Mouse (Mus musculus) stomach, postnatal 0 days (tissue): ENCODE data around the gene Cdc42bpa. TPM values are rescaled to one million over a fixed set of nuclear protein-coding genes. Genes with fewer than 3 reads are reported as not detected.

Experiments
- ATAC-seq: fragments of 200-750 bp; cut with Nextera tagmentation; 2 replicates; pipeline ENCODE4 v1.8.0; 2017; ENCODE audit not compliant: low FRiP score, low TSS enrichment
- DNase-seq: peaks from one replicate; pipeline ENCODE4 v3.0.0-alpha.2; 2016; ENCODE audit warnings: low spot score
- H3K27ac ChIP-seq: fragments of 300-500 bp; sonication (generic); replicated peaks from 2 replicates; pipeline ENCODE4 v1.5.1; 2014; ENCODE audit warnings: mild to moderate bottlenecking, control low read depth
- H3K27me3 ChIP-seq: fragments of 300-500 bp; sonication (generic); 2 replicates; pipeline ENCODE4 v1.6.1; 2014; ENCODE audit warnings: low read length; ENCODE audit not compliant: control insufficient read depth, insufficient read depth
- H3K36me3 ChIP-seq: fragments of 300-500 bp; sonication (generic); 2 replicates; pipeline ENCODE4 v1.6.1; 2014; ENCODE audit warnings: low read length, mixed read lengths; ENCODE audit not compliant: control insufficient read depth, insufficient read depth
- H3K4me1 ChIP-seq: fragments of 300-500 bp; sonication (generic); replicated peaks from 2 replicates; pipeline ENCODE4 v1.6.1; 2014; ENCODE audit warnings: antibody characterized with exemption; ENCODE audit not compliant: control insufficient read depth, insufficient read depth
- H3K4me2 ChIP-seq: fragments of 300-500 bp; sonication (generic); replicated peaks from 2 replicates; pipeline ENCODE4 v1.6.1; 2014; ENCODE audit warnings: low read depth, mild to moderate bottlenecking, control low read depth, moderate library complexity
- H3K4me3 ChIP-seq: fragments of 300-500 bp; sonication (generic); 2 replicates; pipeline ENCODE4 v1.5.1; 2014; ENCODE audit warnings: low read depth, low read length, control low read depth
- H3K9ac ChIP-seq: fragments of 300-500 bp; sonication (generic); 2 replicates; pipeline ENCODE4 v1.6.1; 2014; ENCODE audit warnings: mild to moderate bottlenecking, low read length, control low read depth, mixed read lengths
- H3K9me3 ChIP-seq: fragments of 300-500 bp; sonication (generic); 2 replicates; pipeline ENCODE4 v1.6.1; 2016; ENCODE audit warnings: low read length; ENCODE audit not compliant: control insufficient read depth
- CTCF ChIP-seq: IDR thresholded peaks from 2 replicates; pipeline ENCODE4 v1.5.1; 2016; ENCODE audit warnings: antibody characterized with exemption, low read depth, mild to moderate bottlenecking, moderate library complexity
- EP300 ChIP-seq: optimal IDR thresholded peaks from 2 replicates; pipeline ENCODE3; 2016; ENCODE audit warnings: antibody characterized with exemption
- WGBS: fragments of 180-500 bp; shearing (Covaris S2); extraction: QIAGEN DNeasy Blood & Tissue Kit; methylation state at CpG from one replicate; pipeline ENCODE4 v1.1.7; 2014; 5-methylcytosine and 5-hydroxymethylcytosine counted together
- polyA plus RNA-seq: library from polyadenylated mRNA; unstranded; fragments of >200 nt; fragmentation: Nextera tagmentation; extraction: Ambion mirVana; gene quantifications from 2 replicates; pipeline ENCODE4 v1.2.1, GENCODE M21; 2015

Cdc42bpa gene
- polyA plus RNA-seq, 1 experiment from 2014 or later = 8.0 TPM

DNA sequence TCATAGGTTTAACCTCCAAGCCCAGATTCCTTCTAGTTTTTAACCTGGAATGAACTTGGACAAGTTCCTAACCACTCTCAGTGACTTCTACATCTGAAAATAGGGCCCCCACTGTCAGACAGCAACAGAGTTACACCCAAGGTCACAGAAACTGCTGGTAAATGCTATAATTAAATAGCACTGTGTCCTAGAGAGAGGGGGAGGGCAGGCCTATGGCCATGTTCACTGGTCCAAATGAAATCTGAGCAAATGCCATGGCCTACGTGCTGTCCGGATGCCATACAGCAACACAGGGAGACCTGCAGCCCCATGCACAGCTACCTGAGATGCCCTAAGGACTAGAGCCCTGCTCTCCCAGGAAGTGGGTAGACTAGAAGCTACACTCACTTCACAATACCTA, 219.6 kb downstream of the Cdc42bpa start:
- no peak overlapping the region for H3K4me3 ChIP-seq
- ATAC-seq = no peak
- no peak overlapping the region for H3K4me2 ChIP-seq
- DNase-seq = no peak
- H3K27ac ChIP-seq = no peak overlapping the region
- no peak overlapping the region for H3K9ac ChIP-seq
- H3K27me3 ChIP-seq = no peaks in the 10 kb centered on the region
- WGBS = 84% methylated on average over 2 of the region's 2 CpGs
- H3K36me3 ChIP-seq = no peaks in the 10 kb centered on the region
- H3K4me1 ChIP-seq = peaks cover under 1% of the 10 kb centered on the region; the same call in 1 of the 2 replicates
- TF ChIP-seq EP300 = no peak
- TF ChIP-seq CTCF = no peak
- no peaks in the 10 kb centered on the region for H3K9me3 ChIP-seq

DNA sequence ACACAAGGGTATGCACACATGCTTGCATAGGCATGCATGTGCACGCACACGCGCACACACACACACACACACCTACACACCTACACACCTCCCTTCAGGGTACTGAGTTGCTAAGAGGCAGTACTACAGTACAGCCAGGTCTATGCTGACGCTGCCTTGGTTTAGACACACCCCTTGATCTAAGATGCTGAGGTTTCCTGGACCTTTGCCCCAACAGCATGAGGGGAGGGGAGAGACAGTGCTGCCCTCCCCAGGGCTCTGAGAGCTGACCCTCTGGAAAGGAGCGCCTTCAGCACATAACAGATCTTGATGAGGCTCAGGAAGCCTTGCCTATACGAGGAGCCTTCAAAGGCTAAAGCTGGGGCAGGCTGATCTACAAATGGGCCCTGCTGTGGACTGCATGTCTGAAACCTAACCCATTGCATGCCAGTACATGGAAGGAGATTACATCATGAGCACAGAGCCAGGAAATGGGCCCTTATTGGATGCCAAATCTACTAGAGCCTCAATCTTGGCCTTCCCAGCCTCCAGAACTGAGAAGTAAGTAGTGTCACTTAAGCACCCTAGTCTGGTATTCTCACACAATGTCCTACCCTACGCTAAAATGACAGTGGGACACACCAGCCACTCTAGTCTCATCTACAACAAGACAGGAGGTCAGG, 221.2 kb downstream of the Cdc42bpa start:
- ATAC-seq (no peak), DNase-seq (no peak)
- no peak overlapping the region for H3K4me2 ChIP-seq
- H3K9ac ChIP-seq = no peak overlapping the region
- H3K9me3 ChIP-seq = no peaks in the 10 kb centered on the region
- no peaks in the 10 kb centered on the region for H3K27me3 ChIP-seq
- H3K4me1 ChIP-seq = peaks cover 6% of the 10 kb centered on the region; the same call in 1 of the 2 replicates
- TF ChIP-seq CTCF (no peak), EP300 (no peak)
- H3K4me3 ChIP-seq = no peak overlapping the region
- H3K36me3 ChIP-seq = no peaks in the 10 kb centered on the region
- no peak overlapping the region for H3K27ac ChIP-seq
- WGBS = 78% methylated on average over 7 of the region's 7 CpGs

DNA sequence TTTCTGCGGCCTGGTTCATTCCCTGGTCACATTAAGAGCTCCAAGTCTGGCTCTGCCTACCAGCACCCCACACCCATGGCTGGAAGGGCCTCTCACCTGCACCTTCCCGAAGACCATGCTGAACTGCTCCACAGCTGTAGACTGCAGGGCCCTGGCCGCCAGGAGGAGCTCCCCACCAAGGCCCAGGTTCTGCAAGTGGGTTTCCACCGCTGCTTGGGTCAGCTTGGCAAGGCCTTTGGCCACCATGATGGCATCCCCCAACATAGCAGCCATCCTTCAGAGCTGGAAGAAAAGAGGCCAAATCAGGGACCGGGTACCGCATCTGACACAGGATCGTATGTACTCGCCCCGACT, 221.7 kb downstream of the Cdc42bpa start:
- H3K27ac ChIP-seq = no peak overlapping the region
- no peak for DNase-seq
- no peak overlapping the region for H3K4me2 ChIP-seq
- no peak overlapping the region for H3K4me3 ChIP-seq
- H3K4me1 ChIP-seq = peaks cover 6% of the 10 kb centered on the region; the same call in 1 of the 2 replicates
- ATAC-seq = no peak
- H3K27me3 ChIP-seq = no peaks in the 10 kb centered on the region
- H3K9me3 ChIP-seq = no peaks in the 10 kb centered on the region
- H3K9ac ChIP-seq = no peak overlapping the region
- WGBS = 85% methylated on average over 9 of the region's 9 CpGs
- TF ChIP-seq EP300 (no peak), CTCF (peak; percentile 41; the same call in 1 of the 2 replicates)
- no peaks in the 10 kb centered on the region for H3K36me3 ChIP-seq

DNA sequence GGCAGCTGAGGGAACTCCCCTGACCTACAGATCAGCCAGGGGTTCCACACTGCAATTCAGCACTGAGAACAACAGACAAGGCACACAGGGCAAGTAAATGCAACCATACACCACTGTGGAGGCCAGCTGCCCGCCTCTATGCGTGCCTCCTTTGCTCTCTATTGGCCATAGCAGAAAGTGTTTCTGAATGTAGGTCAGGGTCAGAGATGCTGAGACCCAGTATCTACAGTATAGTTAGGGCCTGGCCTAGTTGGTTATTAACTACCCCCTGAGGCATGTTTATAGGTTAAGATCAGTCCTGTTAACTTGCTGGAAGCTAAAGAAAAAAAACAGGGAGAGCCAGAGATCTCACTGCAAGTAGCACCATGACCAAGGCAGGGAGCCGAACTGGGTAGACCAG, 222.5 kb downstream of the Cdc42bpa start:
- H3K4me1 ChIP-seq = peaks cover 6% of the 10 kb centered on the region; the same call in 1 of the 2 replicates
- 0 out of 2 replicates have a peak, but pooled peaks have one; percentile 8 for ATAC-seq
- no peak overlapping the region for H3K27ac ChIP-seq
- DNase-seq = no peak
- H3K4me2 ChIP-seq = no peak overlapping the region
- no peaks in the 10 kb centered on the region for H3K36me3 ChIP-seq
- TF ChIP-seq CTCF (no peak), EP300 (no peak)
- no peak overlapping the region for H3K9ac ChIP-seq
- WGBS = 63% methylated on average over 3 of the region's 3 CpGs
- H3K27me3 ChIP-seq = no peaks in the 10 kb centered on the region
- no peak overlapping the region for H3K4me3 ChIP-seq
- no peaks in the 10 kb centered on the region for H3K9me3 ChIP-seq

DNA sequence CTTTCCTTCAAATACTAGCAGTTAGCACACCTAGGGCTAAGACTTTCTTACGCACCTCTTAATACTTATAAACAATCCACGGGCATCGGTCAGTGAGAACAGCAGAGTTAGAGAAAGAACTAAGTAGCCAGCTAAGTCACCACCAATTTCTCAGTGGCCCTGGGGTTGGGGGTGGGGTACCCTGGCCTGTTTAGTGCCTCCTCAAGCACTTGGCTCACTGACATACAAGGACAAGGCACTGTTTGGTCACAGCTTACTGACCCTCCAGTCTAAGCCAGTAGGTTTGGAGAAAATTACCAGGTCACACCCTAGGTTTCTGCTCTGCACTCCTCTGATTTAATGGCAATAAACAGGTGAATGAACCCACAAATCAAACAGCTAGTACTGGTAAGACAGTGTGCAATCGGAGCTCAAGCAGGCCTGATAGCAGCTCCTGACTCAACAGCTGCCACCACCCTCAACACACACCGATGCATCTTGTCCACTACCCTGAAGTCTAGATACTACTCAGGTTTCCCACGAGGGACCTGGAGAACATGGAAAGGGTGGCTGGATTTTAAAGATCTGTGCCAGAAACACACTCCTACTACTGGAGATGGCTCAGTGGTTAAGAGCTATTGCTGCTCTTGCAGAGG, 223.4 kb downstream of the Cdc42bpa start:
- no peaks in the 10 kb centered on the region for H3K27me3 ChIP-seq
- 78% methylated on average over 6 of the region's 6 CpGs for WGBS
- H3K27ac ChIP-seq = no peak overlapping the region
- ATAC-seq (0 out of 2 replicates have a peak, but pooled peaks have one; percentile 12), DNase-seq (no peak)
- H3K4me3 ChIP-seq = no peak overlapping the region
- no peak for TF ChIP-seq CTCF
- TF ChIP-seq EP300 = no peak
- H3K9ac ChIP-seq = no peak overlapping the region
- H3K9me3 ChIP-seq = no peaks in the 10 kb centered on the region
- no peaks in the 10 kb centered on the region for H3K36me3 ChIP-seq
- peaks cover 6% of the 10 kb centered on the region; the same call in 1 of the 2 replicates for H3K4me1 ChIP-seq
- H3K4me2 ChIP-seq = no peak overlapping the region

DNA sequence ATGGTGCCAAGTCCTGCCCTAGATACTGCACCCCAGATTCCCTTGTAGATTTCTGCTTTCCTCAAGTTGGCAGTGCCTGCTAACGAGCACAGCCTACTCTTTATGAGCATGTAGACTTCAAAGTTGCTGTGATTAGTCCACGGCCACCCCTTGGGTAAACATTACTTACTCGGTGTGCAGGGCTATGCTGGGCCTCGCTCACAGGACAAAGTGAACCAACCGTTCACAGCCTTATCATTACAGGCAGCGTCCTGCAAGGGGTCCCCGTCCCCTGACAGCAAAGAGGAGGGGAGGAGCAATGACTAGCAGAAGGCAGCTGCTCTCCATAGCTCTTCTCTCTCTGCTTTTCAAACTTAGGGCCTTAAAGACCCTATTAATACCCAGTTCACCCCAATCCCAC, 224.5 kb downstream of the Cdc42bpa start:
- H3K4me3 ChIP-seq = no peak overlapping the region
- H3K9me3 ChIP-seq = no peaks in the 10 kb centered on the region
- no peaks in the 10 kb centered on the region for H3K36me3 ChIP-seq
- H3K27me3 ChIP-seq = no peaks in the 10 kb centered on the region
- peaks cover 6% of the 10 kb centered on the region; the same call in 1 of the 2 replicates for H3K4me1 ChIP-seq
- DNase-seq (peak; percentile 69), ATAC-seq (peak; percentile 87)
- TF ChIP-seq EP300 (no peak), CTCF (no peak)
- H3K4me2 ChIP-seq = no peak overlapping the region
- H3K27ac ChIP-seq = peak overlapping the region; percentile 58; the same call in 1 of the 2 replicates
- WGBS = 37% methylated on average over 7 of the region's 7 CpGs
- H3K9ac ChIP-seq = no peak overlapping the region
